Mouse (Mus musculus) ES-CJ7 (cell line): Measurements from ENCODE around the gene Hspbap1.
A peak's percentile ranks its signal among the peaks of the same experiment; 100 is the strongest.

Source experiments
- DNase-seq: peaks from one replicate; pipeline ENCODE4 v3.0.0; 2011; ENCODE audit warnings: low read depth, low spot score

Gene Hspbap1

DNA sequence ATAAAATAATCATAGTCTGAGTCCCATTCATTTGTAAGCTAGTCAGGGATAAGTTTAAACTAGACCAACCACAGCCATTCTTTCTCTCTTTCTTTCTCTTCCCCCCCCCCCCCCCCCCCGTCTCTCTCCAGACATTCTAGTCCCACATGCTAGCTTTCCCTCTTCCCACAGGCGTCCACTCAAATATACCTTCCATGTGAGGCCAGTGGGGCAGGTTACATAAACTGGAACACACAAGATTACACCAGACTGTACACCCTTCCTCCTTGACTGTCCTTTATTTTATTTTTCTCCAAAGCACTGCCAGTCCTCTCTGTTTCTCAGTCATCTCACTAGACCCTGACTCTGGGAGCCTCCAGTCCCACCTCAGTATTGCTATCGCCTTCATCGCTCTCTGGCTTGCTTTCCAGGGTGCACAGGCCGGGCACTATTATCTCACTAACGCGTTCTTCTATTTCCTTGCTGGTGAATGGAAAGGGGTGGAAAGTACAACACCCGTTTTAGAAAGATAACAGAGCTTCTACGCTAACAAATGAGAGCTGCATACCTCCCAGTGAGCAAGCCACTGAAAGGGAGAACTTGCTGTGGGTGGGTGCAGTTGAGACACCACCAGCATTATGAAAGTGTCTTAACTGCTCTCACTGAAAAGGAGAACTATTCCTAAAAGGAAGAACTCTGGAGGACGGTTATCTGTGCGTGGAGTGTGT, 6.4 kb upstream of the Hspbap1 start:
- no peak for DNase-seq

GRCm38 (mm10) chr16:35764941-35765340, 5.2 kb upstream of the Hspbap1 start:
- no peak for DNase-seq

- no peak for DNase-seq
Observed at GRCm38 (mm10) chr16:35765449-35765848, 4.7 kb upstream of the Hspbap1 start.

DNA sequence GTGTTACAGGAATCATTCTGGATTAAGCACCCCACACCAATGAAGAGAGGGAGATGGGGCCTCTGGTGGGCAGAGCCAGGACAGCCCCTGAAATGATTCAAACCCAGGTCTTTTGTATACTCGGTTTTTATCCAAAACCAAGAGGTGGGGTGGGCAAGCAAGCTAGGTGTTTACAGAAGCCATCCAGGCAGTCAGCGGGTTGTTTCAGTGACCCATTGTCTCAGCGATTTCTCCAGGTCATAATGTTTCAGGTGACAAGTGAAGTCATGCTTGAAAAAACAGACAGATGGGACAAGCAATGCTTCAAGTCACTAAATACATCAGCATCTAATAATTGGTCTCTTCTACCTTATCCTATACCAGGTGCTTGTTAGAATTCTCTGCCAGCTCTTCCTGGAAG, 3.8 kb upstream of the Hspbap1 start:
- DNase-seq: no peak

GRCm38 (mm10) chr16:35768469-35768784, 1.7 kb upstream of the Hspbap1 start:
- no peak for DNase-seq

DNA sequence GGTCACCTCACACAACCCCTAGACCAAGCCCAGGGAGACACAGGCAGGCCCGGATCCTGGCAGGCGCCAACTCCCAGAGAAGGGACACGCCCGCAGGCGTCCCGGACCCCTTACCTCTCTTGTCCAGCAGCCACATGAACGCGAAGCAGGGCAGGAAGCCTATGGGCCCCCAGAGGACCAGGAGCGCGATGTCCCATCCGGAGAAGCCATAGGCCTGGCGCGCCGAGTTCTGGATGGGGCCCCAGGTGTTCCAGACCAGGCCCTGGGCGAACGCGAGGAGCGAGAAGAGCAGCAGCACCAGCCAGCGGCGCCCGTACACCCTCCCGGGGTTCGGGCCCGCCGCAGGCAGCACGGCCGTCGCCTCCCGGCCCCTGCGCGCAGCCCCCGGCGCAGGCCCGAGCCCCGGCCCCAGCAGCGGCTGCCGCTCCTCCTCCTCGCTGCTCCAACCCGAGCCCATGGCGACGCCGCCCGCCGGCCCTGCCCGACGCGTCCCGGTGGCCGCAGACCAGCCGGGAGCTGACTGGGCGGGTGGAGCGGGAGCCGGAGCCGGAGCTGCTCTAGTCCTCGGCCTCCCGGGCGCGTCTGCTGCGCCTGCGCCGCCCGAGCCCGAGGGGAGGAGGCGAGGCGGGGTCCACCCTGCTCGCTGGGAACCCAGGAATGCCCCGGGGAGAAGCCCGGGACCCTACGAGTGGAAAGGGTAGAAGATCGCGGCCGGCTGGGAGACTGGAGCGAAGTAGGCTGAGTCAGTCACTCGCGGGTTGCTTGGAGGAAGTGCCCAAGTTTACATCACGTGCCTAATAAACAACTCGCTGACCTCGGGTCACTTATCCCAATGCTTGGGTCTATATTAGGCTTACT, 1.2 kb upstream of the Hspbap1 start, which contains the start of gene Dirc2:
Dirc2 (minus strand) TSS at position 572 of the 858 bp plus-strand sequence.
- DNase-seq: peak; percentile 67

GRCm38 (mm10) chr16:35771141-35771540, 966 bp downstream of the Hspbap1 start:
- DNase-seq: peak; percentile 88

DNA sequence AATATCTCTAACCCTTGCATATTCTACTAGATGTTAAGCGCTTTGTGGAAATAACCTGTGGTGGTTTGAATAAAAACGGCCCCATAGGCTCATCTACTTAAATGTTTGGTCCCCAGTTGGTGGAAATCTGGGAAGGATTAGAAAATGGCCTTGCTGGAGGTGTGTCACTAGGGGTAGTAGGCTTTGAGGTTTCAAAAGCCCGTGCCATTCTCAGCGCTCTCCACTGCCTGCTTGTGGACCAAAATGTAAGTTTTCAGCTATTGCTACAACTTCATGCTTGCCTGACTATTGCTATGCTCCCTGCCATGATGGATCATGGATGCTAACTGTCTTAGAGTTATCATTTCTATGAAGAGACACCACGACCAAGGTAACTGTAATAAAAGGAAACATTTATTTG, 1.4 kb downstream of the Hspbap1 start:
- DNase-seq: peak; percentile 22

GRCm38 (mm10) chr16:35772598-35772997, 2.4 kb downstream of the Hspbap1 start:
- DNase-seq: peak; percentile 94

- DNase-seq: no peak
Observed at GRCm38 (mm10) chr16:35775835-35776234, 5.7 kb downstream of the Hspbap1 start.

DNA sequence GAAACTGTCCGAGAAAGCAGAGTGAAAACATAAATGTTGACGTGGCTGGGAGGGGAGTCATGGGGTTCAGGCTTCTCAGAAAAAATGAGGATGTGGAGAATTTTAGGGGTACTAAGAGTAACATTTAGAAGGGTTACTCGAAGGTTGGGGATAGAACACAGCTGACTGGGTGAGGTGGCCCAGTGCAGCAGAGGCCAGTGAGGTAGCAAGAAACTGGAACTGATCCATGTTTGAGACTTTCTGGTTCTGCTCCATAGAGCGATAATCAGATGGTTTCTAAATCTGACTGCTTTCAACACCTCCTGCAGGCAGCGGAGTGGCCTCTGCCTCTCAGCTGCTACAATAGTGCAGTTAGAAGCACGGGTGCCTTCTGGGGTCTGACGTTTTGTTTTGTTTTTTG, 6.6 kb downstream of the Hspbap1 start:
- DNase-seq: no peak

GRCm38 (mm10) chr16:35777768-35778167, 7.6 kb downstream of the Hspbap1 start:
- no peak for DNase-seq

- DNase-seq: no peak
Observed at GRCm38 (mm10) chr16:35779681-35780080, 9.5 kb downstream of the Hspbap1 start.

GRCm38 (mm10) chr16:35781096-35781495, 10.9 kb downstream of the Hspbap1 start:
- DNase-seq: no peak

DNA sequence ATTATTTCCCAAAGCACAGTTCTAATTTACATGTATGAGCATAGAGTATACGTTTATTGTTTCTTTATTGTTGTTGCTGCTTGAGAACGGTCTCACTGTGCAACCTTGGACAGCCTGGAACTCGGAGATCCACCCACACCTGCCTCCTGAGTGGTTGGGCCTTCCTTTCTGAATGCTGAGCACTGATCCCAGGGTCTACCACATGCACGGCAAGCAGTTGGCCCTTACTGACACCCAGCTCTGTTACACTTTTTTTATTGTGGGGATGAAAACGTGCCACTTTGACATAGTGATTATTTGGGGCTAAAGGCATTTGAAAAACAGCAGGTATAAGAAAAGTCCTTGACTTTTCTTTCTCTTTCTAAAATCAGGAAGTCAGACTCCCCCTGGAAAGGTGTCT, 11.5 kb downstream of the Hspbap1 start:
- no peak for DNase-seq

DNA sequence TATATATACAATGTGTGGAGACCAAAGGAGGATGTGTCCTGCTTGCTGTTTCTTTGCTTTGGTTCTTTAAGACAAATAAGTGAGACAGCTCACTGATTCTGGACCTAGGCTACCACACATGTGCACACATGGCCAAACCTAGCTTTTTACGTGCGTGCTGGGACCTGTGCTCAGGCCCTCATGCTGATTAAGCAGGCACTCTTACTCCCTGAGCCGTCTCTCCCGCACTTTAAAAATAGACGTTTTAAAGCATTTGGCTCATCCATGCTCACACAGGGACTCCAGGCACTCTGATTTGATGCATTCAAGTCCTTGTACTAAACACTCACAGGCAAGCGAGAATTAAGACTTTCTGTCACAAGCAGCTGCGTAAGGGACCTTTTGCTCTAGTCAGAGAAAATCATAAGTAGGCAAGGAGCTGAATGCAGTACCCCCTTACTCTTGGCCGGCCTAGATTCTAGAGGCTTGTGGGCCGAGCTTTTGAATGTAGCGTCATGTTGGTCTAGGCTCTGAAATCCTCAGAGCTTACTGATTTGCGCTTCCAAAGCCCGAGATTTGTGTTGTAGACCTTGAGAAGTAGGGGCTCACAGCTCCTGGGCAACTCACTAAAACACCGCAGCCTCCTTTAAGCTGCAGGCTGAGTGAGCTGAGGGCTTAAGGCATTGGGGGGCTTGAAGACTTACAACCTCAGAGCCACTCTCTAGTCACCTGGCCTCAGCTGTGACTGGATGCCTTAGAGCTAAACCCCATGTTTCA, 12.5 kb downstream of the Hspbap1 start:
- DNase-seq: no peak

- DNase-seq: no peak
Observed at GRCm38 (mm10) chr16:35783207-35783573, 13.0 kb downstream of the Hspbap1 start.

GRCm38 (mm10) chr16:35784134-35784725, 14.1 kb downstream of the Hspbap1 start:
- peak; percentile 25 for DNase-seq

DNA sequence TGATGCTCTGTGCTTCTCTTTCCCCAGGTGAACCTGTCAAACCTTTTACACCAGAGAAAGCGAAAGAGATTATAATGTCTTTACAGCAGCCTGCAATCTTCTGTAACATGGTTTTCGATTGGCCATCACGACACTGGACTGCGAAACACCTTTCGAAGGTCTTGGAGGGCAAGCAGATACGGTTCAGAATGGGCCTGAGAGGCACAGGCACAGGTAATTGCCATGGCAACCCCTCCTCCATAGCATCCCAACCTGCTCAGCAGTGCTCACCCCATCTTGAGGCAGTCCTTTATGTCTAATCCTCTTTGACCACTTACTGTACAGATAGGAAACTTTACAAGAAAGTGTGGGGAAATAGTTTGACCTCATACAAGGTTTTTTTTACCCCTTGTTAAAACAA, 17.0 kb downstream of the Hspbap1 start:
- DNase-seq: no peak

DNA sequence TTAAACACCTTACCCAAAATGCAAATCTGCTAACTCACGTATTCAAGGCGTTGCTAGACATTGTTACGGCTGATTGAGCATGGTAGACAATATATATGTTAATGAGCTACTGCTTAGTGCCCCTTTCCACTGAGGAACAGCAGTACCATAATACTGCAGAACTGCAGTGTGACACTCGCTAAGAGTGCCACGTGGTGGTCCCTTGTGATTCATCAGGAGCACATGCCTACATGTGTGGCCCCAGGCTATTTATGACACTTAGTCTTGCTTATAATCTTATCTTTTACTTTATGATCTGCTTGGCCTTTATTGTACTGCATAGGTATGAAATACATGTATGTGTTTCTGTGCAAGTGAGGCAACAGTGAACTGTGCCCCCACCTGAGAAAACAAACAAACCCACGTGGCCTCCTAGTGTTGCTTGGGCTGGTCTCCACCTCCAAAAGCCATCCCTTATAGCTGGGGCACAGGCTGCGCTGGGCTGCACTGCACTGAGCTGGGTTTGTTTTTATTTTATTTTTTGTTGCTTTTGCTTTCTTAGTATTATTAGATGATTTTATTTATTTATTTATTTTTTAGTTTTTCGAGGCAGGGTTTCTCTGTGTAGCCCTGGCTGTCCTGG, 17.5 kb downstream of the Hspbap1 start:
- no peak for DNase-seq

DNA sequence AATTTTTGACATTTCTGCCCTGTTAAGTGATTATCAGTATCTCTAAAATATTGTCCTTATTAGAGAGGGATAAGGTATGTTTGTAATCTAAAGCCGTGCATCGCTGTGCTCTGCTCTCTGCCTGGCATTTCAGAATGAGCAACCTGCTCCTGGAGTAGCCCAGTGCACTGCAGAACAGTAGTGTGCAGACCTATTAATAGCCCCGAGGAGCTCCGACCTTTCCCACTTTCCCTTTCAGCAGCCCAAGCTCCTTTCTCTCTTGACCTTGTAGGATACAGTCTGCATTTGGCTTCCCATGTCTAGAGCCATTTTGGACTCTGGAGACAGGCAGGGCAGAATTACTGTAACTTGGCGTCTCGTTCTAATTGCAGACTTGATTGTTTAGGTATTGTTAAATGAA, 18.2 kb downstream of the Hspbap1 start:
- no peak for DNase-seq
